Mouse (Mus musculus): ENCODE results near the gene Erc1.

- TF ChIP-seq CTCF (IDR thresholded peaks at IDR 0.05; ENCODE audit: extremely low read depth, insufficient read depth, insufficient read length, insufficient replicate concordance) (no peak), POLR2A (IDR thresholded peaks at IDR 0.05; ENCODE audit: low read depth, low read length) (no peak)
Measured at GRCm38 (mm10) chr6:119757796-119758195, 90.2 kb downstream of the Erc1 start.

Measured in spleen, adult 2 months (tissue).